Mouse (Mus musculus) forebrain, embryonic 10.5 days (tissue): ENCODE measurements at regions not wholly inside any gene's neighbourhood (a gene's known extent, or its start where the extent isn't known, plus 50 kb on each side); places are given as distances from the start of the nearest gene placed in this dataset.

Experiments used
- DNase-seq: peaks from one replicate; pipeline ENCODE4 v3.0.0-alpha.2; 2017; ENCODE audit warnings: low spot score; ENCODE audit errors: extremely low spot score
- H3K27ac ChIP-seq: fragments of 300-500 bp; sonication (generic); 2 replicates; pipeline ENCODE4 v1.5.1; 2016; ENCODE audit warnings: mild to moderate bottlenecking
- H3K27me3 ChIP-seq: fragments of 300-500 bp; sonication (generic); 2 replicates; pipeline ENCODE4 v1.6.1; 2016; ENCODE audit warnings: mild to moderate bottlenecking; ENCODE audit not compliant: poor library complexity, severe bottlenecking
- H3K36me3 ChIP-seq: fragments of 300-500 bp; sonication (generic); replicated peaks from 2 replicates; pipeline ENCODE4 v1.6.1; 2016; ENCODE audit warnings: mild to moderate bottlenecking, moderate library complexity
- H3K4me1 ChIP-seq: fragments of 300-500 bp; sonication (generic); 2 replicates; pipeline ENCODE4 v1.6.1; 2016
- H3K4me3 ChIP-seq: fragments of 300-500 bp; sonication (generic); 2 replicates; pipeline ENCODE4 v1.5.1; 2016; ENCODE audit warnings: mild to moderate bottlenecking, moderate library complexity
- H3K9me3 ChIP-seq: fragments of 300-500 bp; sonication (generic); 2 replicates; pipeline ENCODE4 v1.6.1; 2016; ENCODE audit warnings: mild to moderate bottlenecking, moderate library complexity
- WGBS: fragments of 180-500 bp; shearing (Covaris S2); methylation state at CpG from one replicate; pipeline ENCODE4 v1.1.7; 2016; 5-methylcytosine and 5-hydroxymethylcytosine counted together

DNA sequence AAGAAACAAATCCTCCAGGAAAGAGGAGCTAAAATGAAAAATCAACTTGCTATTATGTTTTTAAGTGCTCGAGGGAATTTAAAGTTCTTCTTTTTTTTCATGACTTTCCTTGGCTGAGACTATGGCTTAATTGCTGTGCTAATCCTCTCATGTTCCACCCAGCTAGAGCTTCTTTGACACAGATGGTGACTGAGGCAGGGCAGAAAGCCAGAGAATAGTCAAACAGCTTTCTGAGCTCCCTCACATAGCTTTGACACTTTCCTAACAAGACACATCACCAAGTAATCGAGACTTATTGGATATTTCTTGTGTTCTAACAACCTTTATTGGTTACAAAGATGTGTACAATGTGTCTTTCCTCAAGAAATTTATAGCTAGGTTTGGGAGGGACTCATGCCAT lies 1033.0 kb downstream of the Gsdmc2 start:
- no peak overlapping the region for H3K27ac ChIP-seq
- no peak for DNase-seq
- no peaks in the 10 kb centered on the region for H3K27me3 ChIP-seq
- no peaks in the 10 kb centered on the region for H3K36me3 ChIP-seq
- no peak overlapping the region for H3K4me3 ChIP-seq
- H3K4me1 ChIP-seq, result no peaks in the 10 kb centered on the region
- no peaks in the 10 kb centered on the region for H3K9me3 ChIP-seq
- WGBS, result 68% methylated on average over 2 of the region's 2 CpGs

DNA sequence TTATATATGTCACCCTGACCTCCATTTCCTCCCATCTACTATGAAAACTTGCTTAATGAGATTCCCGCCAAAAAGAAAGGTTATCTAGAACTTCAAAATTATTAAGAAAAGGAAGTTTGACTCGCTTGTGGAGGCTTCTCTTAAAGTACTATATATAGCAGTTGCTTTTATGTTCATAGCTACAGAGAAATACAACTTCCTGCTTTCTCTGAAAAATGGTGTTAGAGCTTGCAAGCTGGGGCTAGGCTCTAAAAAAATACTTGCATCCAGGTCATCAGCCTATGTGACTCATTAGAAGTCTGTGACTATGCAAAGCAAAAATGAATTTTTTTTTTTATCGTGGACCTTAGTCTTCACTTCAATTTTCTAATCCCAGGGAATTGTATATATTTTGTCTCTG lies 1035.7 kb downstream of the Gsdmc2 start:
- Histone ChIP-seq H3K27me3 (no peaks in the 10 kb centered on the region), H3K9me3 (no peaks in the 10 kb centered on the region), H3K36me3 (no peaks in the 10 kb centered on the region), H3K4me1 (no peaks in the 10 kb centered on the region), H3K27ac (no peak overlapping the region), H3K4me3 (no peak overlapping the region)
- DNase-seq, result no peak
- 89% methylated on average over 3 of the region's 3 CpGs for WGBS

DNA sequence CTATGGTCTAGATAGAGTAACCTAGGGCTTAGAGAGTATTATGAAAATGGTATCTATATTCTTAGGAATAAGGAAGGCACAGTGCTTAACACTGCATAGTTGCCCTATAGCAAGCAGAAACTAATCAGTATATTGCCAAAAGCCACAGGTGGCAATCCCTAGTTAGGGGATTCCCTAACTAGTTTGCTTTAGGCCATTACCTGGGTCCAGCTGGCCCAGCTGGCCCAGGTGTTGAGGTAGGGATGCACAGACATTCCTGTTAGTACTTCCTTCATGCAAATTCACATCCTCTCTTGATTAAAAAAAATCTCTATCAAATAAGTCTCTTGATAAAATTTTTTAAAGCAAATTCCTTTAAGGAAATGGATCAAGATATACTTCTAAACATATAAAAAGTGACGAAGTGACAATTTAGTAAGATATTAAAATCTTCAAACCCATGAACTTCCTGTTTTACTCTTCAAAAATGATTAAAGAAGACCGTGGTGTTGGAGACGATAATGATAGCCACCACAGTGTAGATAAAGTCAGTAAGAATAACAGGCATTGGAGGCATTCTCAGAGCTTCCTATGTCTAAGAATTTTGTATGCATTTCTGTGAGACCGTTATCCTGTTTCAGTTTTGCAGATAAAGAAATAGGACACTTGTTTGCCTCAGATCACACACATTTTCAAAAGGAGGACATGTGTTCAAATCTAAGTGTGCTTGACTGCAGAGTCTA lies 1036.7 kb downstream of the Gsdmc2 start:
- H3K36me3 ChIP-seq, result no peaks in the 10 kb centered on the region
- H3K4me1 ChIP-seq, result no peaks in the 10 kb centered on the region
- H3K9me3 ChIP-seq, result no peaks in the 10 kb centered on the region
- no peak overlapping the region for H3K4me3 ChIP-seq
- no peaks in the 10 kb centered on the region for H3K27me3 ChIP-seq
- no peak overlapping the region for H3K27ac ChIP-seq
- no peak for DNase-seq
- WGBS, result 93% methylated on average over 4 of the region's 4 CpGs

DNA sequence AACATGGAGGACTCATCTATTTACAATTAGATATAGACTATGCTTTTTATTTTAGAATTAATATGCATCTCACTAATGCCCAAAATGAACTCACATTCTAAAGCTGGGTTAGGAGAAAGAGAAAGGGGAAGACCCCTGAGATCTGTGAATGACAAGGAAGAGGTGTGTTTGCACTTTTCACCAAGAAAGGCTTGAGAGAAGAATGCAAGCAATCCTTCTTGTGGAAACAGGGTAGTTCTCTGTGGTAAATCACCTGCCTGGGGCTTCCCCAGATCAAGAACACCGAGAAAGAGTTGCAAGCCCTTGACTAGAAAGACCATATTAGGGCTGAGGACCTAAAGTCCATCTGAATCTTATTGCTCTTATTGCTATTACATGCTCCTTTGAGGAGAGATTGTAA lies 1037.6 kb downstream of the Gsdmc2 start:
- no peaks in the 10 kb centered on the region for H3K4me1 ChIP-seq
- H3K36me3 ChIP-seq, result no peaks in the 10 kb centered on the region
- DNase-seq, result no peak
- no peak overlapping the region for H3K27ac ChIP-seq
- H3K9me3 ChIP-seq, result no peaks in the 10 kb centered on the region
- WGBS, result 88% methylated on average over 1 of the region's 1 CpGs
- no peak overlapping the region for H3K4me3 ChIP-seq
- no peaks in the 10 kb centered on the region for H3K27me3 ChIP-seq

DNA sequence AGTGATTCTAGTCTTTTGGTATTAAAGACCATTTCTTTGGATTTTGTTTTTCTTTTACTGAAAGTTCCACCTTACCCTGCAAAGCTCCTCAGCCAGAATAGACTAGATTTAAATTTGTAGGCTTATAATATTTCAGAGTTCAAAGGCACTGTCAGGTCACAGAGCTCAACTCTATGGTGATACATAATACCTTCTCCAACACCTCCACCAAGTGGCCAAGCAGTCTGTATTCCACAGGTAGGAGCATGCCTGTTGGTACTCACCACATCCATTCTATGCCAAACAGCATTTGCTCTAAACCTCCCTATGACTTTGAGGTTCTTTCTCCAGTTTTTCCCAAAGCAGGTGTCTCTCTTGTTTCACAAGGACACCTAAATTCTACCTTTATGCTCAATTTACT lies 1042.2 kb downstream of the Gsdmc2 start:
- Histone ChIP-seq H3K9me3 (no peaks in the 10 kb centered on the region), H3K4me3 (no peak overlapping the region), H3K27ac (no peak overlapping the region), H3K4me1 (no peaks in the 10 kb centered on the region), H3K27me3 (no peaks in the 10 kb centered on the region), H3K36me3 (no peaks in the 10 kb centered on the region)
- DNase-seq, result no peak

DNA sequence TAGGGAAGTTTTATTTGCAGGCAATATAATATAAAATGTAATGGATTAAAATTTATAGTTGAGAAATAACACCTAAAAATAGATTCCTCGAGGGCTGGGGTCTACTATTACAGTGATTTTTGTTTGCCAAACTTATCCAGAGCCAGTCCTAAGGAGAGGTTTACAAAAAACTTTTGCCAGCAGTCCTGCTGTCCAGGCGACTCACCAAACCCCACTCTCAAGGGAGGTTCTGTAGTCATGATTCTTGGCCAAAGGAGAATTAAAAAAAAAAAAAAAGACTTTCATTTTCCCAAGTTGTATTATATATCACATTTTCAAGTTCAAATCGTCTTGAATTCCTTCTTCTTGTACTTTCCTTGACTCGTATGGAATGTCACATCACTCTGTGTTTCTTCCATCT lies 1046.2 kb downstream of the Gsdmc2 start:
- Histone ChIP-seq H3K36me3 (no peaks in the 10 kb centered on the region), H3K4me3 (no peak overlapping the region), H3K27me3 (no peaks in the 10 kb centered on the region), H3K27ac (no peak overlapping the region), H3K9me3 (no peaks in the 10 kb centered on the region), H3K4me1 (no peaks in the 10 kb centered on the region)
- DNase-seq, result no peak
- whole genome bisulfite sequencing, result 82% methylated on average over 4 of the region's 4 CpGs

DNA sequence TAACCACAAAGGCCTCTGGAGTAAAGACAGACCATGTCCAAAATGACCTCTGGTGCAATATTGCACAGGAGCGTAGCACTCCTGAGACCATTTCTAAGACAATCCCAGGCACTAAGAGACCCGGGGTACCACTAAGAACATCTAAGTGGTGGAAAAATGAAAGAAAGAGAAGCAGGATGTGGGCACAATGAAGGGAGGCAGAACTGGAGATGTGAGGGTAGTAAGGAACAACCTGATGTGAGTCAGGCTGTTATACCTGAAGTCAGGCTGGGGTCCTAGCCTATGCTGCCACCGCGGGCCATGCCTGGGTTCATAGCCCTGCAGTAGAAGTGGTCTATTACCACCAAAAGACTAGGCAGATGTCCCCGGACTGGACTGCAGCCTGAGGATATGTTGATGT lies 1051.4 kb downstream of the Gsdmc2 start:
- Histone ChIP-seq H3K9me3 (no peaks in the 10 kb centered on the region), H3K36me3 (no peaks in the 10 kb centered on the region), H3K27me3 (no peaks in the 10 kb centered on the region), H3K4me1 (no peaks in the 10 kb centered on the region), H3K27ac (no peak overlapping the region), H3K4me3 (no peak overlapping the region)
- no peak for DNase-seq
- WGBS, result 98% methylated on average over 5 of the region's 5 CpGs

DNA sequence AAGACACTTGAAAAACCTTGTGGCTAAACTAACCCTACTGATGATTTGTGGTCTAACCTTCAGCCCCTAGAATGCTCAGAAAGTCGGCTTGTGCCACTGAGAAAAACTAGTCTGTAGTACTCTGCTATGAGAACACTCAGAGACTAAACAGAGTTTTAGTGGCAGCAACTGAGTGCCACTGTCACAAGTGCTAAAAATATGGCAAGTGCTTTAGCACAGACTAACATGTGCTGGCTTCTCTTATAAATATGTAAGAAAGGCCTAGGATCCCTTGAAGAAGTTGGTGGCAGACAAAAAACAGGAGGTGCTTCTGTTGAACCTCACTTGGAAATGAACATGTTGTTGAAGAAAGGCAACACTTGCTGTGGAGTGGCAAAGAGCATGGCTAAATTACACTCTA lies 1052.9 kb downstream of the Gsdmc2 start:
- 84% methylated on average over 1 of the region's 1 CpGs for WGBS
- H3K9me3 ChIP-seq, result no peaks in the 10 kb centered on the region

DNA sequence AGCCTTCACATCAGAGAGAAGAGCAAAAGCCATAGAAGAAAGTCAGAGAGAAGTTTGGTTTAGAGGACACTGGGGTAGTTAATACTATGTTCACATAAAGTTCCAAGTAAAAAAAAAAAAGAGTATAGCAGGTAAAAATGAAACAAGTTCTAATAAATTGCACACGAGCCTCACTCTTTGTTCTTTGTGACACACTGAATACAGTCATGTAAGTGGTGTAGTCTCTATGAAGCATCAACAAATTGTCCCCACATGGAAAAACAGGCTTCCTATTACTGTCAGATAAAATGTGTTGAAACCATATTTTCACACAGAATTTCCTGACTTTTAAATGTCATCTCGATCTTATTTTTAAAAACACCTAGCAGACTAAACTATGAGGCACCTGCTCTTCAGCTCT lies 1057.2 kb downstream of the Gsdmc2 start:
- no peak for DNase-seq
- 95% methylated on average over 2 of the region's 2 CpGs for WGBS
- Histone ChIP-seq H3K4me3 (no peak overlapping the region), H3K27me3 (no peaks in the 10 kb centered on the region), H3K27ac (no peak overlapping the region), H3K4me1 (no peaks in the 10 kb centered on the region), H3K9me3 (no peaks in the 10 kb centered on the region), H3K36me3 (no peaks in the 10 kb centered on the region)

More for the DNA sequence above, 1052.9 kb downstream of the Gsdmc2 start:
- H3K4me3 ChIP-seq, result no peak overlapping the region
- no peak for DNase-seq
- no peaks in the 10 kb centered on the region for H3K27me3 ChIP-seq
- no peaks in the 10 kb centered on the region for H3K4me1 ChIP-seq
- no peak overlapping the region for H3K27ac ChIP-seq
- no peaks in the 10 kb centered on the region for H3K36me3 ChIP-seq

DNA sequence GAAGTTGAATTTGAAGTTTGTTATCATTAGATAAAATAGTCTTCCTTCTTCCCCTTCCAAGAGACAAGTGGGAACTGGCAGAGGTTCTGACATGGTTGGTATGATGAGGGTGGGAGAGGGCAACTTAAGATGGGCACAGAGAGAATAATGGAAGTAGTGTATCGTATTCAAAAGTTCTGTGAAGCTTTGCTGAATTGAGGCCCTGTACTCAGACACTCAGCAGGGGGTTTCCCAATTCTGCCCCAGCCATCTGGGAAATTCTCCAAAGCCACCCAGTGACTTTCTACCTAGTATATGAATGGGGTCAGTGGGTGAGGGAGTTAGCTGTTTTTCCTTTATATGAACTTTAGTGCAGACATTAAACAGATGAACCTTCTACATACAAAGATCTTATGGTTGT lies 1058.7 kb downstream of the Gsdmc2 start:
- no peaks in the 10 kb centered on the region for H3K4me1 ChIP-seq
- WGBS, result 80% methylated on average over 1 of the region's 1 CpGs

DNA sequence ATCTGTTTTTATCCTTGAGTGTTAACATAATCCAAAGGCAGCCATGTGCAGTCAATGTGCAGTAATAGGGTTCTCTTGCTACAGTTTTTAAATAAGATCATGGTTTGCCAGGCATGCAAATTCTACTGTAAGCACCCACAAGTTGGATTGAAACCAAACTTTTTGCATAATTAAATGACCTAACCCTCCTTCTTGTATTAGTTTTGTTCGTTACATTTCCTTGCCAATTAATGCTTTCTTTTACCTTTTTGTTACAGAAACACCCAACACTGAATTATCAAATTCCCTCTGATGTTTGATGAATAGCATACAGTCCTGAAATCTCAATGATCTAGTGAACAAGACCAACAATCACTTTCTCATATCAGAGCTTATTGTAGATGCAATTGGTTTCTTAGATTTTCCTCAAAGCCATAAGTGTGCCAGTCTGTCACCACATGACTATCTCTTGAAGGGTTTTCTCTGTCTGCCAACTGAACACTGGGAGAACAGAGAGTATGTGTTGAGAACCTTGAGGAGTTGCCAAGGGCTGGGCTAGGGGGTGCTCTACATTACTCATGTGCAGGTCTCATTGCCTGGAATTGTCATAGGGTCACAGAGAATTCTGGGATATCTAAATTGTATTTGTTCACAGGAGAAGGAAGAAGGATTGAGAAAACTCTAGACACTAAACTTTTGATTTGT lies 1060.4 kb downstream of the Gsdmc2 start:
- Histone ChIP-seq H3K4me3 (no peak overlapping the region), H3K9me3 (no peaks in the 10 kb centered on the region), H3K27me3 (no peaks in the 10 kb centered on the region), H3K27ac (no peak overlapping the region), H3K36me3 (no peaks in the 10 kb centered on the region), H3K4me1 (no peaks in the 10 kb centered on the region)
- no peak for DNase-seq
- 88% methylated on average over 1 of the region's 1 CpGs for WGBS

More for the DNA sequence above, 1058.7 kb downstream of the Gsdmc2 start:
- Histone ChIP-seq H3K27ac (no peak overlapping the region), H3K9me3 (no peaks in the 10 kb centered on the region), H3K27me3 (no peaks in the 10 kb centered on the region), H3K36me3 (no peaks in the 10 kb centered on the region), H3K4me3 (no peak overlapping the region)
- DNase-seq, result no peak

DNA sequence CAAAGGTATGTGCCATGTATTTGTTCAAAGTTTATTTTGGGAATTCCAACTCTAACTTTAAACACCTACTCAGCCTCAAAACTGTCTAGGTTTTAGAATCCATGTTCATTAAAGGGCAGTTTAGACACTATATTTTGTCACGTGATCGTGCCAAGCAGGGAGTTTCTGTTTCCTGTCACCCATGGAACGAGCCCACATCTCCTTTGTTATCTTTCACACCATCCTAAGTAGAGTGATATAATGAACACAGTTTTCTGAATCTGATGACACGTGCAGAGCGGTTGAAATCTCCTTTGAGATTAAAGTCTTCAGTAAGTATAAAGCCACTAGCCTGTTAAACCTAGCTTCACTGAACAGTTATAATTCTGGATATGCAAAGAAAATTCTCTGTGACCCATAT lies 1066.1 kb downstream of the Gsdmc2 start:
- no peak overlapping the region for H3K27ac ChIP-seq
- WGBS, result 89% methylated on average over 5 of the region's 5 CpGs

DNA sequence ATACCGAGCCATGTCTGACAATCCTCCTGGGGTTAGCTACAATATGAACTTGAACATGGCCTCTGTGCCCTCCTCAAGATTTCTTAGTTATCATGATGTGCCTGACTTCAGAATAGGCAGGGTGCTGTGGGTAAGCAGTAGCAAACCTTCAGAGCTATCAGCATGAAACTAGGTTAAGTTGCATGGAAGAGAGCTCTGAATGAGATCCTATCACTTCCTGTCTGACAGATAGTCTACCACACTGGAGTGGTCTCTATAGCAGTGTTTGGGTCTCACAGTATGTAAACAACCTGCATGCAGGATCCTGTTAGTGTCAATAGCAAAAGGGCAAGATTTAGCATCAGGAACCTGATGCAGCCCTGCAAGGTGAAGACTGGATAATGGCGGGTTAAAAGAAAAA lies 1092.3 kb downstream of the Gsdmc2 start:
- H3K27ac ChIP-seq, result no peak overlapping the region
- 83% methylated on average over 2 of the region's 2 CpGs for WGBS
- no peak for DNase-seq
- H3K36me3 ChIP-seq, result no peaks in the 10 kb centered on the region
- H3K9me3 ChIP-seq, result no peaks in the 10 kb centered on the region
- H3K27me3 ChIP-seq, result no peaks in the 10 kb centered on the region
- H3K4me3 ChIP-seq, result no peak overlapping the region
- H3K4me1 ChIP-seq, result no peaks in the 10 kb centered on the region

More for the DNA sequence above, 1066.1 kb downstream of the Gsdmc2 start:
- no peaks in the 10 kb centered on the region for H3K9me3 ChIP-seq
- H3K27me3 ChIP-seq, result no peaks in the 10 kb centered on the region
- no peaks in the 10 kb centered on the region for H3K36me3 ChIP-seq
- no peak overlapping the region for H3K4me3 ChIP-seq
- no peaks in the 10 kb centered on the region for H3K4me1 ChIP-seq
- no peak for DNase-seq
